Mouse (Mus musculus): ENCODE measurements around the gene Ide.
A peak's percentile ranks its signal among the peaks of the same experiment; 100 is the strongest.
"Not testable (repeated sequence)": the region's sequence is repeated elsewhere in the genome, so short reads cannot be mapped to it uniquely, and the experiment has no call there.

The Ide gene

DNA sequence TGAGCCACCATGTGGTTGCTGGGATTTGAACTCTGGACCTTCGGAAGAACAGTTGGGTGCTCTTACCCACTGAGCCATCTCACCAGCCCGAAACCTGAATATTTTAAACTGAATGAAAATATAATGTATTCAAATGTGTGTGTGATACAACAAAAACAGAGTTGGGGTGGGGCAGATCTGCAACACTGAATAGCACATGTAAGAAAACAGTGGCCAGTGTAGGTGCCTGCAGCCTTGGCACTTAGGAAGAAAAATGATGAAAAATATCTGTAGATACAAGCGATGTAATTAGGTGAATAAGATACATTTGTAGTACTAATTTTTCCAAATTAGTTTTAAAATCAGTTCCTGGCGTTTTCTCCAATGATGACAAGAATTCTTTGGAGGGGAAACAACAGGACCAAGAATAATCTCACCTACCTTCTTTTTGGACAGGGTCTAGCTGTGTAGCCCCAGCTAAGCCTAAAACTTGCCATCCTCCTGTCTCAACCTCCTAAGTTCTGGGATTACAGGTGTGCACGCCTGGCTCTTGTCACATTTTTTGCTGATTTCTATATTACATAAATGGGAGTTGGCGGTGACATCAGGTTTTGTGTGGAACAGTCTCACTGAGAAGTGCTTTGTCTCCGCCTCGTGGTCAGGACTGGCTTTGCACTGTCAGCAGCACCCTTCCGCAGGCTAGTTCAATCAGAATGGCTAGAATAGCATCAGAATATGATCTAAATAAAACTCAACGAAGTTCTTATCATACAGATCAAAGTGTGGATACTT is 72.1 kb downstream of the Ide start:
- peak; percentile 76 for DNase-seq (ENCODE audit: low read depth, low spot score)

DNA sequence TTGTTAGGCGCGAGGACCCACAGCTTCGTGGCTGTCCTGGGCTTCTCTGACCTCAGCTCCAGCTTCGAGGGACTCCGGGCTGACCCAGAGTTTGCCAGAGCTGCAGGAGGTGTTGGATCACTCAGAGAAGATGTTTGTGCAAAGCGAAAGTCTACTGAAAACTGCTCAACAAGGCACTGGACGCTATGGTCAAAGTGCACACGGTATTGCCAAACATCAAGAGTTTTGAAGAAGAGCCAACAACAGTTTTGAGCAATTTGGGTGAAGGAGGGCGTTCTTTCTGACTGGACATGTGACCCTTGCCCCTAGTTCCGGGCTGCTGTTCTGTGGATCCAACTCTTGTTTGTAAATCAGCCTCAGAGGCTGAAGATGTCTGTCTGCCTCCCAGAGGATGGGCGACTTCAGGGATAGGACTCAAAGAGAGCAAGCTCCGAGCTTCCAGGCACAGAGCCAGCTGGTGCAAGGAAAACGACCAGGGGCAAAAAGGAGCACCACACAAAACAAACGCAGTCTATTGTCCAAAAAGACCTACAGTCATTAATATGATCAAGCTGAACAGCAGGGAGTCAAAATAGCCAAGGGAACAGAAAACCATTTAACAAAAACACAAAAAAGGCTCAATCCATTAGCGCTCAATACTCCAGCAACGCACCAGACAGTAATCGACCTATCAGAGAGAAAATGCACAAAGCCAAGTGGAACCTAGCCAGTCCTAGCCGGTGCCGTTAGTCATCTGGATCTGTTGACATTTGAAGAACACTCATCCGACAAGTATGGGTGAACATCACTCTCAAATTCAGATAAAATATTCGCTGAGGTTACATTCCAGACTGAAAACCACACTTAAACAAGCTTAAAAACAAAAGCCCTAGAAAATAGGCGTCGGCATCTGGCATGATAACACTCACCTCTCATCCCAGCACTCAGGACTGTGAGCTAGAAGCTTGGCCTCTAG is 73.4 kb downstream of the Ide start:
- DNase-seq (ENCODE audit: low read depth, low spot score): no peak

DNA sequence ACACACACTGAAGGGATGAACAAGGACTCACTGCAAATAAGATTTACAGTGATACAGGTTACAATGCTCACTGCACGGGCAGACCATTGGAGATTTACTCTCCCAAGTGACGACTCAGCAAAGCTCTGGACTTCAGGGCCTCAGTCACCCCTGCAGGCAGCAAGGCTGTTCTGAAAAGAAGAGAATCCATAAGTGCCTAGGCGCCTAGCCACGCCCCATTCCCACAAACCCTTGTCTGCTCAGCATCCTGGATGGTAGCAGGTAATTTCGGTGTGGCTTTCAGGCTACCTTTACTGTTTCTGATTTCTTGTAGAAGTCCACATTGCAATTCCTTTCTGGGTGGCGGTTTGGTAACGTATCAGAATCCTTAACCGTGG is 74.1 kb downstream of the Ide start:
- DNase-seq (ENCODE audit: low read depth, low spot score): no peak

DNA sequence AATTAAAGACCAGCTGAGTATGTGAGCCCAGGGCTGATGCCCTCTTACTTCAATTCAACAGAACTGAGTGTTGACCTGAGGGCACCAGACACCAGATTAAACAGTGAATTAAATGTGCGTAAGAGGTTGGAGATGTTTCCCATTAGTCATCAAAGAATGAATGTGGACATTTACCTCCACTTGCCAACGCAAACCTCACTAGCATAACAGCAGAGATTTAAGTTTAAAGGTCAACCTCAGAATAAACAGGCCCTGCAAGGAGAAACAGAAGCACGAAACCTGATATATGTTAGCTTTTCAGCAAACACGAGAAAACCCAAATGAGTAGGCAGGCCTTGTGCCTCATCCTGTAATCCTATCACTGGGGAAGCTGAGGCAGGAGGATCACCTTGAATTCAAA is 75.3 kb downstream of the Ide start:
- DNase-seq (ENCODE audit: low read depth, low spot score): no peak

DNA sequence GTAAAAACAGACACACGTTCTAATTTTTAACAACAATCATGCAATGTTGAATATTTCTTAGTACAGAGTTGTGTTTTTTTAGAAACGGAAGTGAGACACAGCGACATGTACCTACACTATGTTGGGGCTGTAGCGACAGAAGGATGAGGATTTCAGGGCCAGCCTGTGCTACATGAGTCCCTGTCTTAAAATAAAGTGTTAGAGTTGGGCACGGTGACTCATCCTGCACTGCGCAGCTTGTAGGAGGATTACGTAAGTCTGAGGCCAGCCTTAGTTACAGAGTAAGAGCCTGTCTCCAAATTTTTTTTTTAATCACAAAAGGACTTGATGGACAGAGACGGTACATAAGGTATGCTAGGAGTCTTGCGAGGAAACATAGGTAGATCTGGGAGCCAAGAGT is 82.3 kb downstream of the Ide start:
- DNase-seq (ENCODE audit: low read depth, low spot score): no peak

DNA sequence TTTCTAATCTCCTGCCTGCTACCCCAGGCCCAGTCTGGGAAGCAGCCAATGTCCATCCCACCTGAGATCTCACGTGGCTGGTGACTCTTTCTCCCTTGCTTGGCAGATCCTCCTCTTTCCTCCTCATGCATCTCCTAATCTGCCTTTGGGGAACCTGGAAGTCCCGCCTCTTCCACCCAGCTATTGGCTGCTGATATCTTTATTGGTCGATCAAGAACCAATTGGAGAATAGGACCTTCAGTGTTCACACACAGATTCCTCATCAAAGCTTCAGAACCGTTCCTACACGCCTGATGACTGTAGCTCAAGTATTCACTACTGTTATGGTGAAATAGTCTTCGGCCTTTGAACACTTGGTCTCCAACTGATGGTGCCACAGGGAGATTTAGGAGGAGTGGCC is 85.5 kb downstream of the Ide start:
- DNase-seq (ENCODE audit: low read depth, low spot score): no peak

DNA sequence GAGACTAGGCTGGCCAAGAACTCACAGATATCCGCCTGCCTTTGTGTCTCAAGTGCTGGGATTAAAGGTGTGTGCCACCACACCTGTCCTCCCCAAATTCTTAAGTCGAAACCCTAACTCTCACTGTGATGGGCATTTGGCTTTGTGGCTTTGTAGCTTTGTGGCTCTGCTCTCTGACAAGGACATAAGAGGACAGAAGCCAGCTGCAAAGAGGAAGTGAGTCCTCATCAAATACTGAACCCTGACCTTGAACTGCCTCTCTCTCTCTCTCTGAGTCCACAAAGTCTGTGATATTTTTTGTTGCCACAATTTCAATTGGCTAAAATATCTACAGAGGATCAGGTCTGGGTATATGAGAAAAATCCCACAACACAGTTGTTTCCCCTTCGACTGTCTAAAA is 89.5 kb downstream of the Ide start:
- DNase-seq (ENCODE audit: low read depth, low spot score): no peak

DNA sequence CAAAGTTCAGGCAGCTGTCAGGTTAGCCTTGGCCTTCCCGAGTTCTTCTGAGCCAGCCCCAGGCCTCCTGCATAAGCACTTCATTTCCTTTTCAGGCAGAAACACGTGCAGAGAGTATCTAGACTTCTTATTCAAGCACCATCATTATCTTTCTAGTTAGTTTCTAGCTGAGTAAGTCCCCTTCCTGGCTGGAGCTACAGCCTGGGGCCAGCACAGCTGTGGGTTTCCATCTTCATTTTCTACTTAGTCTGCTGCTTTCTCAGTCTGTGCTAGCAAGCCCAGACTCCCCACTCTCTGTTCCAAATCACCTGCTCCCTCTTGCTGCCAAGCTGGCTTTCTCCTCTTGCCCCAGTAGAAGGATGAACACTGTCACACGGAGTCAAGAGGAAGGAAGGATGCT is 90.8 kb downstream of the Ide start:
- DNase-seq (ENCODE audit: low read depth, low spot score): no peak

DNA sequence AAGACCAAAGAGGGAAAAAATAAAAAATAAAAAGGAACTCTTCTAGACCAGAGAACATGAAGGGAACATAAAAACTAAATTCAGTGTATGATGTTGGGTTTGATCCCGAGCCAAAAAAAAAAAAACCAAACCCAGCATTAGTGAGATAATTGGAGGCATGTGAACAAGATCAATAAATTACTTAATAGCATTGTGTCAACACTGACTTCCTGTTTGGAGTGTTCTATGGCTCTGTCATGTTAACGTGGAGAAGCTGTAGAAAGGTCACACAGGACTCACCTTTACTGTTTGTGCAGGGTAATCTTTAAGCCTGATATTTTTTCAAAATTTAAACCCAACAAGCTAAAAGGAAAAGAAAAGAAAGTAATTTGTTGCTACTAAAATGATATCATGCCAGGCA is 94.9 kb downstream of the Ide start:
- no peak for DNase-seq (ENCODE audit: low read depth, low spot score)

DNA sequence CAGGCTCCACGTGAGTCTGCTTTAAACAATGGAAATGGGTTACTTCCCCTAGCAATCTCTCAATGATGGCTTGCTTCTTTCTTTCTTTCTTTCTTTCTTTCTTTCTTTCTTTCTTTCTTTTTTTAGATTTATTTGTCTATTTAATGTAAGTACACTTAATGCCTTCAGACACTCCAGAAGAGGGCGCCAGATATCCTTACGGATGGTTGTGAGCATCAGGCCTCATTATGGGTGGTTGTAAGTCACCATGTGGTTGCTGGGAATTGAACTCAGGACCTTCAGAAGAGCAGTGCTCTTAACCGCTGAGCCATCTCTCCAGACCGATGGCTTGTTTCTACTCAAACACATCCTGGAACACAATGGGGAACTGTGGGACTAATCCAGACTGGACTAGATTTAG is 96.5 kb downstream of the Ide start:
- DNase-seq (ENCODE audit: low read depth, low spot score): no peak

DNA sequence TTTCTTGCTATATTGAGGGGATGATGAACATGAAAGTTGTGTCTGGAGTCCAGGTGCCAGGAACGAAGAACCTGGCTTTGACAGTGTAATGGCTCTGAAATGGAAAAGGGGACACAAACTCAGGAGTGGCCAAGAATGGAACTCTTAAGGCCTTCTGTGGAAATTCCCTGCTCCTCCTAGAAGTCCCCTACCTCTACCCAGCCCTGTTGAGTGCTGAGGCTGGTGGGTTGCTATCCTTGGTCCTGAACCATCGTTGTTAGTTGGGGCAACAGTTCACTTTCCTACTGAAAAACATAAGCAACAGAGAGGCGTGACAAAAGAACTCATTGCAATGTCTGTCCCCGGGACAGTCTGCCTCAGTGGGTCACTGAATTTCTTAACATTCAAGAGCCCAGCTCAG is 98.6 kb downstream of the Ide start:
- DNase-seq (ENCODE audit: low read depth, low spot score): no peak

DNA sequence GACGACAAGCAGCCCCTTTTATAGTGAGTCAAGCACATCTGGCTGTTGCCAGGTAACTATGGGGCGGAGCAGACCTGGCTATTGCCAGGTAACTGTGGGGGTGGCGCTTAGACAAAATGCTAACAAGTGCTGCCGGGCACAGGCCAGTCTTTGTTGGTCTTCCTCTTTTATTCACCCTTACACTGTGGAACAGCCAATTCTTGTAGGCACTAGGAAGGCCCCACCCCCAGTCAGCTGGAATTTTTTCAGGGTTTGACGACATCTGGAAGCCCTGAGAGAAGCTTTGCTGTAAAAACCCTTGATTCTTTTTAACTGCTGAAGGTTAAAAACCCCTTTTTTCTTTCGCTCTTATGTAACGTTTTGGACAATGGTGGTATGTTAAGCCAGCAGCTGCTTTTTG is 99.0 kb downstream of the Ide start:
- no peak for DNase-seq (ENCODE audit: low read depth, low spot score)

DNA sequence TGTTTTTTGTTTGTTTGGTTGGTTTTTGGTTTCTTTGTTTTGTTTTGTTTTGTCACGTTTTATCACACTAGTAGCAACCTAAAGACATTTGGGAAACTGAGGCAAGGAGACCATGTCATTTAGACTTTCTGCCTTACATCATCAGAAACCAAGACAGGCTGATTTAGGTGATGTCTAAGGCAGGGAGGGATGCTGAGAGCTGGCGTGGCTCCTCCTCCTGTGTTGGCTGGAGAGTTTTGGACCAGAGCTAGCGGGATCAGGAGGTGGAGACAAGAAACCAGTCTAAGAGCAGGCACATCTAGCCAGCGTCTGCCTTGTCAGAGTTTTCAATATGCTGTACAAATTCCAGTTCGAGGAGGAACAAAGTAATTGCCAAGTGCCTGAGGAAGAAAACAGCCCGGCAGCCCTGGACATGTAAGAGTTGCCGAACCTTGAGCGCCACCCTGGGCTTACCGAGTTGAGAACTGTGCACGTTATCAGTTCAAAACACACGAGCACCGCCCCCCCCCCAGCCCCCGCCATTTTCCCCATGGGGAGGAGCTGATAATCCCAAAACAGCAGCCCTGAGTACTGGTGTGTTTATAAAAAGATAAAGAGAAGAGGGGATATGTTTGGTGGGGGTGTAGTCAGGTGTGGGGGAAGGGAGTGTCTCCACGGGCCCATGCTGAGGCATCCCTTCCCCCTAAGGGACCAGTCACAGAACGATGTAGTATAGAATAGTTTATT is 99.8 kb downstream of the Ide start:
- peak; percentile 85 for DNase-seq (ENCODE audit: low read depth, low spot score)

DNA sequence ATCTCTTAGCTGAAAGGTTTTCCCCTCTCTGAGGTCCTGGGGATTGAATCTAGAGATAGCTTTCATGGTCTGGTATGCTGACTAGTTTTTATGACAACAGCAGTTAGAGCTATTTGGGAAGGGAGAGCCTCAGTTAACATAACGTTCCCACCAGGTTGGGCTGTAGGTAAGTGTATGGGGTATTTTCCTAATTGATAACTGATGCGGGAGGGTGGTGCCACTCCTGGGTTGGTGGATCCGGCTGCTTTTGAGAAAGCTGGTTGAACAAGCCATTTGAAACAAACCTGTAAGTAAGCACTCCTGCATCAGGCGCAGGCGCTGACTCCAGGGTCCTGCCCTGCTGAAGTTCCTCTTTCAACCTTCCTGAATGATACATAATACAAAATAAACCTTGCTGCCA is 100.3 kb downstream of the Ide start:
- peak; percentile 69 for DNase-seq (ENCODE audit: low read depth, low spot score)

DNA sequence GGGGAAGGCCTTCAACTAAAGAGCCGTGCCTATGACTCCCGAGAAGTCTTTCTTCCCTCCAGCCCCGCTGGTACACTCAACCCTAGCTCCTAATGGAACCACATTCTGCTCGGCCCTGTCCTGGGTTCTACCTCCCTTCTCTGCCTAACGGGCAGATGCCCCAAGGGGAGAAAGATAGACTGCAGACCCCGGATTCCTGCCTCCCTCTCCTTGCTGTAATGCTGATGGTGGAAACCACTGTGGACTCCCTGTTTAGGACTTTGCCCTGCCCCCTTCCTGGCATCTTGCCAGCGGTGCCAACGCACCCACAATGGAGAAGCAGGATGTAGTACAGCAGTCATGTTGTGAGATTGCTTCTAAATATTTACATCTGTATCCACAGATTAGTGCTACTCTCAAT is 101.8 kb downstream of the Ide start:
- DNase-seq (ENCODE audit: low read depth, low spot score): no peak

DNA sequence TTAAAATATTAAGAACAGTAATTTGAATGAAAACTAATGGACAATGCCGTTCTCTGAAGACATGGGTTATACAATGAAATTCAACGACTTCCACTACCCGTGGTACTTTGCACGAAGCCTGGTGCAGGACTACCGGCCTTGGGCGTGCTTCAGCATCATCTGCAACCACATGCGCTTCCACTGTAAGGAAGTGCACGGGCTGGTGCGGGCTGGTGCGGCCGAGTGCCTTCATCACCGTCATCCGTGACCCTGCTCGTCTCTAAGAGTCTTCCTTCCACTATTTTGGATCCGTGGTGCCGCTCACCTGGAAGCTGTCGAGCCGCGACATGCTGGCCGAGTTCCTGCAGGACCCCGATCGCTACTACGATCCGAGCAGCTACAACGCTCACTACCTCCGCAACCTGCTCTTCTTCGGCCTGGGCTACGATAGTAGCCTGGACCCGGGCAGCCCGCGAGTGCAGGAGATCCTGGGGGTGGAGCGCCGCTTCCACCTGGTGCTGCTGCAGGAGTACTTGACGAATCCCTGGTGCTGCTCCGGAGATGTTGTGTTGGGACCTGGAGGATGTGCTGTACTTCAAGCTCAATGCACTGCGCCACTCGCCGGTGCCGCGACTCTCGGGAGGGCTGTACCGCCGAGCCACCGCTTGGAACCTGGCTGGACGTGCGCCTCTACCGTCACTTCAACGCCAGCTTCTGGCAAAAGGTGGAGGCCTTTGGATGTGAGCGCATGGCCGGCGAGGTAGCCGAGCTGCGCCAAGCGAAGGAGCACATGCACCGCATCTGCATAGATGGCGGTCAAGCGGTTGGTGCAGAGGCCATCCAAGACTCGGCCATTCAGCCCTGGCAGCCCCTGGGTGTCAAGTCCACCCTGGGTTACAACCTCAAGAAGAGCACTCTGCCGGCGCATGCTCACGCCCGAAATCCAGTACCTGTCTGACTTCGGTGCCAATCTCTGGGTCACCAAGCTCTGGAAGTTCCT is 103.8 kb downstream of the Ide start:
- DNase-seq (ENCODE audit: low read depth, low spot score): no peak

DNA sequence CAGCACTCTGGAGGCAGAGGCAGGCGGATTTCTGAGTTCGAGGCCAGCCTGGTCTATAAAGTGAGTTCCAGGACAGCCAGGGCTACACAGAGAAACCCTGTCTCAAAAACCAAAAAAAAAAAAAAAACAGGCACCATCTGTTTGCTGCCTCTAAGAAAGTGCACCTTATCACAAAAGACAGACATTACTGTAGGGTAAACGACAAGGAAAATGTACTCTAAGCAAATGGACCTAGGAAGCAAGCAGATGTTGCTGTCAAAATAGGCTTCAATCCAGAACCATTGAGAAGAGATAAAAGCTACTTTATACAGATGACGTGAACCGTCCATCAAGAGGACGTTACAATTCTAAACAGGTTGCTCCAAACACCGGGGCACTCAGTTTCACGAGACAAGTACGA is 105.1 kb downstream of the Ide start:
- DNase-seq (ENCODE audit: low read depth, low spot score): not testable (repeated sequence)

DNA sequence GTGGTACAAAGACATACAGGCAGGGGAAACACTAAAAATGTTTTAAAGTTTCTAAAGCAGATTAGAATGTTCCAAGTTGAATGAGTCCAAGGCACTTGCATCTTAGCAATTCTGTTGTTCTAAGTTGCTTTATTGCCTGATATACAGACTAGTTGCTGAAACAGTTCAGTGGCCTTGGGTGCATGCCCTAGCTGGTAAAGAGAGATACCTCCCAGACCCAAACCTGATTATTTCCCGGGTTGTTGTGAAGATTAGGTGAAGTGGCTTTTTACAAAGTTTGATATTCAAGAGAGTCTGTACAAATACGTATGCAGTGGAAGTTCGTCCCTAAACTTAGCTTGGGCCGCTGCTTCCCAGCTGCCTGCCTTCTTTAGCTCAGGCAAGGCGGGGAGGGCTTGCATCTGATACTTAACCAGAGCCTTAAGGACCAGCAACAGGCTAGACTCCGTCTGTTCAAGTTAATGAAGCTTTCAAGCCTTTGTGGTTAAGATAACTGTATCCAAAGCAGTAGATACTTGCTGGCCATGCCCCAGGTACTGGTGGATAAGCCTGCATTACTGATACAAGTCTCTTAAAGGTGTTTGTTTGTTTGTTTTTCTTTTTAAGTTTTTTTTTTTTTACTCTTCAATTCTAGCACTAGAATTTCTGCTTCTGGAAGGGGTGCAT is 112.3 kb downstream of the Ide start:
- no peak for DNase-seq (ENCODE audit: low read depth, low spot score)

Data from c-Kit-negative CD71-positive TER-119-positive erythroid progenitor cells, embryonic 14.5 days (primary cell).